Mouse (Mus musculus): Measurements from ENCODE around the gene Tlx2.

DNA sequence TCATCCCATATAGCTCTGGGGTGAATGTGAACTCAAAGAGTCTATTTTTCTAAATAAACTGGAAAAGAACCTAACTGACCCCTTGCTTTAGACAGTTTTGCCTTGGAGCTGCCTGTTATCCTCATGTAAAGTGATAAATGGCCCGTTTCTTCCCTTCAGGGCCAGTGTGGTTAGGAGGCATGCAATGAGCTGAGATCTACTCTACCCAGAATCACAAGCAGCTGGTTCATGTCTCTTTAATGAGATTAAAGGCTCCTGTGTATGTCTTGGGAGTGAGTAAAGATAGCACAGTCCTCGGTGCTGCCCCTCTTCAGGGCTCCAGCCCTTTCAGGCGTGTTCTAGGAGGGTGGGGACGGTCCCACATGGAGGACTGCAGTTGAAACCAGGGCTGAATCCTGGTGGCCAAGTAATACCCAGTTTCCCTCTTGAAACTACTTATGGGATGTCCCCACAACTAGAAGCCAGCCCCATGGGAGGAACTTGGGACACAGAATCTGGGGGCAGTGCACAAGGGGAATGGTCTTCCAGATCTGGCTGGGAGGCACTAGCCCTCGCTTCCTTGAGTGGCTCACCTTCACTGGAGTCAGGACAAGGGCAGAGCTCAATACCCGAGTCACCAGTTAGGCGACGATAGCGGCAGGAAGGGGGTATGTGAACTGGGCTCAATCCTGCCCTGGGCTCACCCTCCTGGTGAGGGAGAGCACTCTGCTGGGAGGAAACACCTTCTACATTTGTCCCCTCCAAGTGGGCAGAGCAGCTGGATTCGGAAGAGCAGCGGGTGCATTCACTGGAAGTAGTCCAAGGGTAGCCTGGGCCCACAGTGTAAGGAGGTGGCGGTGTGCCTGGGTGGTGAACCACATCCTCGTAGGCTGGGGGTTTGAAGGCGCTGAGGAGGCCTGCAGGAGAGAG lies 49.0 kb upstream of the Tlx2 start:
- TF ChIP-seq ELF1 (IDR thresholded peaks at IDR 0.05; ENCODE audit: low read depth, low read length) (no peak), CTCF (conservative IDR thresholded peaks at IDR 0.05 in 1 of 2, IDR thresholded peaks at IDR 0.05 in 1 of 2; ENCODE audit: low read depth in 2 of 2, low read length in 2 of 2) (no peak), USF1 (IDR thresholded peaks at IDR 0.05; ENCODE audit: low read depth, low read length) (no peak), NRF1 (IDR thresholded peaks at IDR 0.05; ENCODE audit: low read depth, low read length) (no peak), HCFC1 (IDR thresholded peaks at IDR 0.05; ENCODE audit: low read depth, low read length) (no peak)

All from CH12.LX (cell line).